Mouse (Mus musculus) thymus, adult 2 months (tissue): Measurements from ENCODE around the gene Tsga10.

Experiments used
- CTCF ChIP-seq: fragments of 200-500 bp; IDR thresholded peaks from 2 replicates; pipeline ENCODE4 v1.5.1; 2012; ENCODE audit warnings: mild to moderate bottlenecking, control low read depth, low read length, moderate library complexity, borderline replicate concordance; ENCODE audit not compliant: control insufficient read depth, poor library complexity, insufficient read depth; ENCODE audit errors: extremely low read depth
- POLR2A ChIP-seq: fragments of 200-500 bp; IDR thresholded peaks from 2 replicates; pipeline ENCODE4 v1.6.1; 2012; ENCODE audit warnings: mild to moderate bottlenecking, low read length, control low read depth, moderate library complexity; ENCODE audit not compliant: control insufficient read depth, poor library complexity, insufficient read depth; ENCODE audit errors: extremely low read depth

DNA sequence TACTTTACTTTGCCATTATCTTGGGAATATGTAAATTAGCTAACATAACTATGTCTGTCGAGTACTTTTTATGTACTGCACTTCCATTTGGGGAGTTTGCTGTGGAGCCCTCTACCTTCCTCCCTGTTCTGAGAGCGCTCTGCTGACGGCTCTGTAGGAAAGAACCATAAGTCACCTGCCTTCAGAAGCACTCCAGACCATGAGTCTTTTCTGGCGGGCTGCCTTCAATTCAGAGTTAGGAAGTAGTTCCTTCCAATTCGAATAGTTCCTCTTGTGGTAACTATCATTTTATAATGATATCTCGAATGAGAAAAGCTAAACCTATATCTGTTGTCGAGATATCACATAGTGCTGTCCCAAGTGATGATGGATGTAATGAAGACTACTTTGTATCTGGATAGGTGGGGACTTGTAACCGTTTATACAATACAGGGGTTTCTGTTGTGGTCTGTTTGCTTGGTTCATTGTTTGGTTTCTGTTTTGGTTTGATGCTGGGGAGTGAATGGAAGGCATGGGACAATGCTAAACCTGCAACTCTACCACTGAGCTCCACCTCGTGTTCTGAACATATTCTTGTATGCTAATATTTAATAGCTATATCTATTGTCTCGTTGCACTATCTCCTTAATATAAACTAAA lies 1.6 kb upstream of the Tsga10 start:
- no peak for TF ChIP-seq CTCF
- TF ChIP-seq POLR2A: no peak
